Mouse (Mus musculus) myocyte (in vitro differentiated cells): ENCODE measurements around the gene Cacna1a.

Source experiments
- CEBPB ChIP-seq: IDR thresholded peaks from 2 replicates; pipeline ENCODE4 v1.6.1; 2011; ENCODE audit warnings: mild to moderate bottlenecking, moderate library complexity; ENCODE audit not compliant: poor library complexity, insufficient read depth, severe bottlenecking
- E2F4 ChIP-seq: IDR thresholded peaks from one replicate; pipeline ENCODE4 v1.6.1; 2011; ENCODE audit warnings: mild to moderate bottlenecking, control low read depth, moderate library complexity; ENCODE audit not compliant: insufficient read depth
- MAX ChIP-seq: IDR thresholded peaks from one replicate; pipeline ENCODE4 v1.6.1; 2011; ENCODE audit warnings: low read depth, mild to moderate bottlenecking, control low read depth
- MYOG ChIP-seq, 3 experiments: IDR thresholded peaks; one replicate each; pipeline ENCODE4 v1.6.1; 2011; ENCODE audit warnings: control low read depth in 2 of 3, low read depth in 2 of 3, mild to moderate bottlenecking in 2 of 3; ENCODE audit not compliant: insufficient read length in 2 of 3, control insufficient read depth in 1 of 3, insufficient read depth in 1 of 3
- POLR2A ChIP-seq: IDR thresholded peaks from one replicate; pipeline ENCODE4 v1.6.1; 2011; ENCODE audit warnings: low read depth, mild to moderate bottlenecking, control low read depth, moderate library complexity; ENCODE audit not compliant: insufficient read length
- POLR2AphosphoS2 ChIP-seq: IDR thresholded peaks from one replicate; pipeline ENCODE4 v1.6.1; 2011; ENCODE audit warnings: low read depth, control low read depth; ENCODE audit not compliant: insufficient read length
- REST ChIP-seq: IDR thresholded peaks from one replicate; pipeline ENCODE4 v1.6.1; 2011; ENCODE audit warnings: mild to moderate bottlenecking, control low read depth, moderate library complexity; ENCODE audit not compliant: insufficient read depth, insufficient read length
- TCF3 ChIP-seq: IDR thresholded peaks from one replicate; pipeline ENCODE4 v1.6.1; 2011; ENCODE audit warnings: low read depth, control low read depth; ENCODE audit not compliant: insufficient read length

DNA sequence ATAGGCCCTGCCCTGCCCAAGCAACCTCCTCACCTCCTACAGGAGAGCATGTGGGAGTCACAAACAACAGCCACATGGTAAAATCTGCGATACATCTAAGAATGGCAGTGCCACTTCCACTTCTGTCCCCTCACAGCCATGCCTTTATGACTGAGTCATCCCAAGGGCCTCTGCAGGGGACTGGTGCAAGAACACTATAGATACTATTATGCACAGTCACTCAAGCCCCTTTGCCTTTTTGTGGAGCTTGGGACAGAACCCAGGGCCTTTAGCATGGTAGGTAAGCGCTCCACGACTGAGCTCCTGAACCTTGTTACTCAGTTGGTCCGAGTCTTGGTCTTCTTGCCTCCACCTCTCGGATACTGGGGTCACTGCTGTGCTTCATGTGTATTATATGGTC is 289.1 kb downstream of the Cacna1a start:
- TF ChIP-seq TCF3 (no peak), CEBPB (no peak), POLR2AphosphoS2 (no peak), POLR2A (no peak), E2F4 (no peak), REST (no peak), MAX (no peak), MYOG (IDR thresholded peaks at IDR 0.05; ENCODE audit: control insufficient read depth in 1 of 3, insufficient read depth in 1 of 3, insufficient read length in 2 of 3, low read depth in 2 of 3) (no peak)
